Mouse (Mus musculus) adrenal gland, postnatal 0 days (tissue): Measurements from ENCODE around the gene Gm20403. TPM values are rescaled to one million over a fixed set of nuclear protein-coding genes. Genes with fewer than 3 reads are reported as not detected.

Source experiments
- polyA plus RNA-seq: library from polyadenylated mRNA; unstranded; fragments of >200 nt; fragmentation: Nextera tagmentation; extraction: Ambion mirVana; gene quantifications from 2 replicates; pipeline ENCODE4 v1.2.1, GENCODE M21; 2015

Gene Gm20403
- not detected in 2 replicates for polyA plus RNA-seq

GRCm38 (mm10) chr12:54986052-54986717, at the start of gene Gm20403:
Gene Gm20403 (minus strand): TSS chr12:54986529.

GRCm38 (mm10) chr12:55013626-55014398, 27.5 kb upstream of the Gm20403 start, which contains the start of gene Baz1a:
Gene Baz1a (minus strand): TSS chr12:55014348.

Other genes with a start within 250 kb of the Gm20403 start
- gene Snx6, start 190.8 kb downstream of the Gm20403 start, polyA plus RNA-seq = 157 and 185 TPM in 2 replicates
- 168 and 187 TPM in 2 replicates for gene Cfl2, start 123.7 kb downstream of the Gm20403 start, polyA plus RNA-seq
- gene Baz1a, start 27.8 kb upstream of the Gm20403 start, polyA plus RNA-seq = 4.7 and 9.5 TPM in 2 replicates
- 21.1 and 23.4 TPM in 2 replicates for gene 2700097O09Rik, start 93.6 kb upstream of the Gm20403 start, polyA plus RNA-seq
- 111 and 193 TPM in 2 replicates for gene Srp54a, start 93.7 kb upstream of the Gm20403 start, polyA plus RNA-seq
- 23.0 and 30.0 TPM in 2 replicates for gene Fam177a, start 137.9 kb upstream of the Gm20403 start, polyA plus RNA-seq
- 53.2 and 80.3 TPM in 2 replicates for gene Srp54b, start 168.6 kb upstream of the Gm20403 start, polyA plus RNA-seq
- not detected in 2 replicates for gene 1700047I17Rik2, start 213.1 kb upstream of the Gm20403 start, polyA plus RNA-seq
- gene Srp54c, start 243.6 kb upstream of the Gm20403 start, polyA plus RNA-seq = 62.9 and 104 TPM in 2 replicates